Mouse (Mus musculus): ENCODE measurements around the gene Cand2.

DNA sequence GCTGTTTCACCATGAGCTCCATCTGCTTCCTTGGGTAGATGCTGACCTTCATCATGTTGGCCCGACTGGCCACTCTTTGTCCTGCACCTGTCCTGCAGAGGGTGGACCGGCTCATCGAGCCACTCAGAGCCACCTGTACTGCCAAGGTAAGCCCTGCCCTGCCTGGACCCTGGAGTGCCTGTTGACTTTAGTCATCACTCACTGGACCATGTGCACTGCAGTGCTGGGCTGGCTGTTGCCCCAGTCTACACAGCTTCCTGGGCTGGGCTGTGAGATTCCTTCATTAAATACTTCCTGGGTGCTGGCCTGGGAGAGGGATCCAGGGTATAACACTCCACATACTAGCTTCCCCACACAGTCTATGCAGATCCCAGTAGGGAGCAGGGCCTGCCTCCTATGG, 27.5 kb downstream of the Cand2 start:
- TF ChIP-seq EP300 (IDR thresholded peaks at IDR 0.05) (no peak), CTCF (IDR thresholded peaks at IDR 0.05) (no peak)
